Mouse (Mus musculus) splenic B cell, adult 2 months (primary cell): ENCODE results near the gene Gm49337.
"Not testable (repeated sequence)": the region's sequence is repeated elsewhere in the genome, so short reads cannot be mapped to it uniquely, and the experiment has no call there.

Experiments used
- DNase-seq: peaks from one replicate; pipeline ENCODE4 v3.0.0-alpha.2; 2011; ENCODE audit warnings: low read depth, low spot score
- H3K27me3 ChIP-seq: 2 replicates; pipeline ENCODE4 v1.6.1; 2012; ENCODE audit warnings: mild to moderate bottlenecking, low read length, moderate library complexity, mixed read lengths; ENCODE audit not compliant: control insufficient read depth, poor library complexity, insufficient read depth, severe bottlenecking
- H3K36me3 ChIP-seq: 2 replicates; pipeline ENCODE4 v1.6.1; 2012; ENCODE audit warnings: mild to moderate bottlenecking, low read length, moderate library complexity, mixed read lengths; ENCODE audit not compliant: control insufficient read depth, poor library complexity, insufficient read depth, severe bottlenecking

The Gm49337 gene

GRCm38 (mm10) chr4:116215895-116216605 lies 42.9 kb downstream of the Gm49337 start:
- Histone ChIP-seq H3K27me3 (no peaks in the 10 kb centered on the region; the same call in 1 of the 2 replicates), H3K36me3 (no peaks in the 10 kb centered on the region)
- DNase-seq, result no peak

GRCm38 (mm10) chr4:116217046-116217445 lies 43.9 kb downstream of the Gm49337 start:
- DNase-seq, result no peak
- Histone ChIP-seq H3K27me3 (no peaks in the 10 kb centered on the region; the same call in 1 of the 2 replicates), H3K36me3 (no peaks in the 10 kb centered on the region)

- not testable (repeated sequence) for DNase-seq, H3K27me3 ChIP-seq, H3K36me3 ChIP-seq
These were observed 44.5 kb downstream of the Gm49337 start for GRCm38 (mm10) chr4:116217661-116218060.

GRCm38 (mm10) chr4:116219056-116219455 lies 45.9 kb downstream of the Gm49337 start:
- Histone ChIP-seq H3K36me3 (no peaks in the 10 kb centered on the region), H3K27me3 (no peaks in the 10 kb centered on the region; the same call in 1 of the 2 replicates)

GRCm38 (mm10) chr4:116220071-116220650 lies 47.0 kb downstream of the Gm49337 start:
- peak; percentile 18 for DNase-seq
- no peaks in the 10 kb centered on the region for H3K36me3 ChIP-seq
- no peaks in the 10 kb centered on the region; the same call in 1 of the 2 replicates for H3K27me3 ChIP-seq

More at GRCm38 (mm10) chr4:116219056-116219455, 45.9 kb downstream of the Gm49337 start:
- no peak for DNase-seq

GRCm38 (mm10) chr4:116220780-116221139 lies 47.6 kb downstream of the Gm49337 start:
- no peak for DNase-seq
- Histone ChIP-seq H3K27me3 (no peaks in the 10 kb centered on the region; the same call in 1 of the 2 replicates), H3K36me3 (no peaks in the 10 kb centered on the region)

GRCm38 (mm10) chr4:116221140-116221851 lies 48.1 kb downstream of the Gm49337 start, which contains the start of gene Pik3r3:
Pik3r3 (plus strand) TSS chr4:116221618.
- H3K27me3 ChIP-seq, result no peaks in the 10 kb centered on the region; the same call in 1 of the 2 replicates
- no peaks in the 10 kb centered on the region for H3K36me3 ChIP-seq
- DNase-seq, result peak; percentile 98

- Histone ChIP-seq H3K36me3 (no peaks in the 10 kb centered on the region), H3K27me3 (no peaks in the 10 kb centered on the region)
- DNase-seq, result peak; percentile 41
These were observed 49.0 kb downstream of the Gm49337 start for GRCm38 (mm10) chr4:116221996-116222842.

GRCm38 (mm10) chr4:116222843-116223119 lies 49.6 kb downstream of the Gm49337 start:
- Histone ChIP-seq H3K36me3 (no peaks in the 10 kb centered on the region), H3K27me3 (no peaks in the 10 kb centered on the region)
- DNase-seq, result no peak

- Histone ChIP-seq H3K36me3 (no peaks in the 10 kb centered on the region), H3K27me3 (no peaks in the 10 kb centered on the region)
- no peak for DNase-seq
These were observed 70.2 kb downstream of the Gm49337 start for GRCm38 (mm10) chr4:116243377-116243776.

- no peaks in the 10 kb centered on the region for H3K27me3 ChIP-seq
- no peaks in the 10 kb centered on the region for H3K36me3 ChIP-seq
- no peak for DNase-seq
These were observed 71.1 kb downstream of the Gm49337 start for GRCm38 (mm10) chr4:116244240-116244639.

GRCm38 (mm10) chr4:116245926-116246325 lies 72.7 kb downstream of the Gm49337 start:
- peak; percentile 69 for DNase-seq
- not testable (repeated sequence) for H3K27me3 ChIP-seq, H3K36me3 ChIP-seq

- no peak for DNase-seq
- Histone ChIP-seq H3K27me3 (no peaks in the 10 kb centered on the region), H3K36me3 (no peaks in the 10 kb centered on the region)
These were observed 76.8 kb downstream of the Gm49337 start for GRCm38 (mm10) chr4:116249986-116250385.

GRCm38 (mm10) chr4:116268220-116268619 lies 95.0 kb downstream of the Gm49337 start:
- Histone ChIP-seq H3K36me3 (no peaks in the 10 kb centered on the region), H3K27me3 (no peaks in the 10 kb centered on the region)
- no peak for DNase-seq
